Mouse (Mus musculus) limb, embryonic 14.5 days (tissue): ENCODE results near the gene Ptprn2. TPM values are rescaled to one million over a fixed set of nuclear protein-coding genes. Genes with fewer than 3 reads are reported as not detected.
A peak's percentile ranks its signal among the peaks of the same experiment; 100 is the strongest.

ENCODE experiments used
- ATAC-seq: fragments of 200-750 bp; cut with Nextera tagmentation; 2 replicates; pipeline ENCODE4 v1.8.0; 2017; ENCODE audit warnings: low read depth, moderate number of reproducible peaks, moderate TSS enrichment; ENCODE audit not compliant: low FRiP score
- DNase-seq: peaks from one replicate; pipeline ENCODE4 v3.0.0-alpha.2; 2015; ENCODE audit warnings: low spot score
- H3K27ac ChIP-seq: fragments of 300-500 bp; sonication (generic); replicated peaks from 2 replicates; pipeline ENCODE4 v1.5.1; 2014; ENCODE audit warnings: low read depth, mild to moderate bottlenecking, low read length, moderate library complexity, mixed read lengths
- H3K27me3 ChIP-seq: fragments of 300-500 bp; sonication (generic); 2 replicates; pipeline ENCODE4 v1.6.1; 2014; ENCODE audit warnings: low read length, mixed read lengths; ENCODE audit not compliant: control insufficient read depth, insufficient read depth
- H3K36me3 ChIP-seq: fragments of 300-500 bp; sonication (generic); 2 replicates; pipeline ENCODE4 v1.6.1; 2014; ENCODE audit warnings: mild to moderate bottlenecking, low read length, moderate library complexity, mixed read lengths; ENCODE audit not compliant: control insufficient read depth, insufficient read depth
- H3K4me1 ChIP-seq: fragments of 300-500 bp; sonication (generic); 2 replicates; pipeline ENCODE4 v1.6.1; 2014; ENCODE audit warnings: antibody characterized with exemption, low read length, mixed read lengths; ENCODE audit not compliant: control insufficient read depth, insufficient read depth
- H3K4me2 ChIP-seq: fragments of 300-500 bp; sonication (generic); replicated peaks from 2 replicates; pipeline ENCODE4 v1.6.1; 2014; ENCODE audit warnings: low read depth, mild to moderate bottlenecking, low read length, moderate library complexity; ENCODE audit not compliant: severe bottlenecking
- H3K4me3 ChIP-seq: fragments of 300-500 bp; sonication (generic); replicated peaks from 2 replicates; pipeline ENCODE4 v1.5.1; 2014; ENCODE audit warnings: low read length
- H3K9ac ChIP-seq: fragments of 300-500 bp; sonication (generic); 2 replicates; pipeline ENCODE4 v1.6.1; 2014; ENCODE audit warnings: mild to moderate bottlenecking, low read depth, low read length, moderate library complexity; ENCODE audit not compliant: severe bottlenecking
- H3K9me3 ChIP-seq: fragments of 300-500 bp; sonication (generic); 2 replicates; pipeline ENCODE4 v1.6.1; 2016; ENCODE audit warnings: low read length; ENCODE audit not compliant: control insufficient read depth
- POLR2A ChIP-seq: fragments of 200-500 bp; IDR thresholded peaks from 2 replicates; pipeline ENCODE4 v1.8.0; 2012; ENCODE audit warnings: inconsistent platforms, mild to moderate bottlenecking, moderate library complexity, borderline replicate concordance; ENCODE audit not compliant: insufficient read depth, insufficient read length; ENCODE audit errors: extremely low read depth
- WGBS: fragments of 180-500 bp; shearing (Covaris S2); extraction: QIAGEN DNeasy Blood & Tissue Kit; methylation state at CpG from one replicate; pipeline ENCODE4 v1.1.7; 2014; 5-methylcytosine and 5-hydroxymethylcytosine counted together
- polyA plus RNA-seq, 2 experiments: library from polyadenylated mRNA; depleted of rRNA in 1 of 2; stranded (reverse) in 1 of 2; unstranded in 1 of 2; fragments of >200 nt; fragmentation: Nextera tagmentation in 1 of 2; extraction: Ambion mirVana in 1 of 2; gene quantifications; 2 replicates each; pipeline versions ENCODE4 v1.2.1 to v1.2.3; 2012 to 2014

Gene Ptprn2
- polyA plus RNA-seq, 2 experiments: 0.08 to 0.65 TPM

DNA sequence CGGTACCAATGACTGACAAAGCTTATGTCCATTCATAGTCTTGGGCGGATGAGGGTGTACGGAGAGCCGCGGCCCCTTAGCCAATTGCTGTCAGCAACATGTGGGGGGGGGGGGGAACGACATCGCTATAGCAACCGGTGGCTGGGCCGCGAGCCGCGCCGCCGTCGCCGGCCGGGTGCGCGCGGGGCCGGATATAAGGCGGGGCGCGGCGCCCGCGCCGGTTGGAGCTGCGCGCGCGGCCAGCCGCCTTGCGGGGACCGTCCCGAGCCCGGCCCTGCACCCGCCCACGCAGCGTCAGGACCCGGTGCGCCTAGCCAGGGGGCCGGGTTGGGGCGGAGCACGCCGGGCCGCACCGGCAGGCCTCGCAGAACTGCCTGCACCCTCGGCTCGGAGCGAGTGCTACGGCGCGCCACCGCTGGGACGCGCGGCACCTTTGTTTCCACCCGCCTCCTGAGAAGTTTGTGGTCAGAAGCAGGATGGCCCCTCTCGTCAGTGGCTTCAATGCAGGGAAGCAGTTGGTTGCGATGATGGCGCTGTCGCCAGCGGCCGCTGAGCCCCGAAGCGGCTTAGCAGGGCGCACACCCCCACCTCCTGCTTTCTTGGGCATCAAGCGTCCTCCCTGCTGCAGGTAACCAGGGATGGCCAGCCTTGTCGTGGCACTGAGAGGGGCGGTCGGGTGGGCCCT lies 668.3 kb downstream of the Ptprn2 start:
- H3K9ac ChIP-seq: peak overlapping the region; percentile 58
- peak overlapping the region; percentile 61 for H3K4me3 ChIP-seq
- no peak overlapping the region for H3K27ac ChIP-seq
- H3K4me1 ChIP-seq: peaks cover 11% of the 10 kb centered on the region
- ATAC-seq: peak; percentile 84
- H3K27me3 ChIP-seq: peaks cover 83% of the 10 kb centered on the region
- peak overlapping the region; percentile 88 for H3K4me2 ChIP-seq
- H3K36me3 ChIP-seq: no peaks in the 10 kb centered on the region
- 0% methylated on average over 36 of the region's 73 CpGs for WGBS
- H3K9me3 ChIP-seq: no peaks in the 10 kb centered on the region
- TF ChIP-seq POLR2A: no peak
- DNase-seq: peak; percentile 63

GRCm38 (mm10) chr12:117154356-117155243 lies 669.1 kb downstream of the Ptprn2 start:
- TF ChIP-seq POLR2A: no peak
- peak overlapping the region; percentile 61 for H3K4me3 ChIP-seq
- H3K9ac ChIP-seq: peak overlapping the region; percentile 58
- WGBS: 1% methylated on average over 25 of the region's 27 CpGs
- no peaks in the 10 kb centered on the region for H3K36me3 ChIP-seq
- ATAC-seq (no peak), DNase-seq (no peak)
- H3K27ac ChIP-seq: no peak overlapping the region
- peak overlapping the region; percentile 88 for H3K4me2 ChIP-seq
- H3K27me3 ChIP-seq: peaks cover 91% of the 10 kb centered on the region
- no peaks in the 10 kb centered on the region for H3K9me3 ChIP-seq
- peaks cover 15% of the 10 kb centered on the region for H3K4me1 ChIP-seq

DNA sequence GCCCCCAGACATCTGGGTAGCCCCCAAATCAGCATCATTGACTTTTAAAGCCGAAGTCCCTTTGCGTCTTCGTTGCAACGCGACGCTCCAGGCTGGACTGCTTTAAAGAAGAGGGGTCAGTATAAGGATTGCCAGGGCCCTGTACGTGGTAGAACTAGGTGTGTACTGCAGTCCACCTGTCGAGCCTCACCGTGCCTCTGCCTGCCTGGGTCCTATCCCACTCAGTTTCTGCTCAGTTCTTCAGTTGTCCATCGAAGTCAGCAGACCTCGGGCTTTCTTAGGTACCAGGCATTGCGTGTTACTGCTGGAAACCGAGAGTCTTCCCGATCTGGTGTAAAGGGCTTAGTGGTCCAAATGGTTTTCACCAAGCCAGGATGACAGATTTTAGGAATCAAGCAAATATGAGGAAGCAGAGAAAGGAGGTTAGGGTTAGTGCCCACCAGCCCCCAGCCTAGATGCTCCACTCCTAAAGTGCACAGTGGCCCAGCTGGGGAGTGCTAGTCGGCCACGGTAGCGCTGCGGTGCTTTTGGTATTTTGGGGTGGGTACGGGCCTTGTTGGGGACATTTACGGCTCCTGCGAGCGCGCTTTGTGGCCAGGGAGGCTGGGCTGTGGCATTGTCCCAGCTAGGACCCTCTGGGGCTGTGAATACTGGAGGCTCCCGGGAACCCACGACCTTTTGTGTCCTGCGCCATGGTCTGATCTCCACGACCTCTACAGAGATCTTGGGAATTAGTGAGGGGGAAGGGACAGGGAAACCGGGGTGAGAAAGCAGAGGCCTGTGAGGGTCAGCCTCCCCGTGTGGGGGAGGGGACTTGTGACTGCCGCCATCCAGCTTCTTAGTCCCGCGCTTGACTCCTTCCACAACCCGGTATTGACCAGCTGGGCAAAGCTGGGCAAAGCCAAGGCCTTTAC lies 670.0 kb downstream of the Ptprn2 start:
- H3K36me3 ChIP-seq: no peaks in the 10 kb centered on the region
- no peak overlapping the region for H3K9ac ChIP-seq
- H3K27ac ChIP-seq: no peak overlapping the region
- ATAC-seq (no peak), DNase-seq (no peak)
- peaks cover 25% of the 10 kb centered on the region for H3K4me1 ChIP-seq
- H3K4me2 ChIP-seq: peak overlapping the region; percentile 88; the same call in 1 of the 2 replicates
- 3% methylated on average over 33 of the region's 33 CpGs for WGBS
- H3K9me3 ChIP-seq: no peaks in the 10 kb centered on the region
- peak overlapping the region; percentile 61 for H3K4me3 ChIP-seq
- TF ChIP-seq POLR2A: no peak
- peaks cover 98% of the 10 kb centered on the region for H3K27me3 ChIP-seq

- H3K9ac ChIP-seq: no peak overlapping the region
- peaks cover 98% of the 10 kb centered on the region for H3K27me3 ChIP-seq
- DNase-seq (no peak), ATAC-seq (no peak)
- H3K4me3 ChIP-seq: no peak overlapping the region; the same call in 1 of the 2 replicates
- no peaks in the 10 kb centered on the region for H3K36me3 ChIP-seq
- no peak overlapping the region for H3K27ac ChIP-seq
- peaks cover 23% of the 10 kb centered on the region for H3K4me1 ChIP-seq
- TF ChIP-seq POLR2A: no peak
- no peak overlapping the region for H3K4me2 ChIP-seq
- no peaks in the 10 kb centered on the region for H3K9me3 ChIP-seq
- 28% methylated on average over 5 of the region's 5 CpGs for WGBS
Measured at GRCm38 (mm10) chr12:117156256-117156655, 670.7 kb downstream of the Ptprn2 start.

DNA sequence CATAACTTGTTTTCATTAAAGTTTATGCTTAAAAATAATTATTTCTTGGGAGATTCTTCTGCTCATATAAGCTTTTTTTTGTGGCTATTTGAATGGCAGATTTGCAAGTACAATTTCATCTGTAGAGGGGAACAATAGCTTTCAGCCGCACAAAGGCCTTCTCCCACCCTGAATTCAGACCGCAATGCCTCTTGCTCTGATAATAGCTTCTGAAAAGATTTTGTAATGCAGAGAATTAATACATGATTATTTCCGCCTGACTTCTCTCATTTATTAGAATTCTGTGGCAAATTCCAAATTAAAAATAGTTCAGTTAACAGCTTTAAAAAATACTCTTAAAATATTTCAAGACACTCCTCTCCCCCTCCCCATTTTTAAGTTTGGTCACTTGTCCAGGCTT lies 671.3 kb downstream of the Ptprn2 start:
- no peak for ATAC-seq
- peaks cover 98% of the 10 kb centered on the region for H3K27me3 ChIP-seq
- H3K9me3 ChIP-seq: no peaks in the 10 kb centered on the region
- no peak overlapping the region for H3K27ac ChIP-seq
- 72% methylated on average over 3 of the region's 3 CpGs for WGBS
- no peak for DNase-seq
- no peak overlapping the region for H3K9ac ChIP-seq
- no peak overlapping the region for H3K4me2 ChIP-seq
- no peak overlapping the region for H3K4me3 ChIP-seq
- H3K36me3 ChIP-seq: no peaks in the 10 kb centered on the region
- no peak for TF ChIP-seq POLR2A
- peaks cover 22% of the 10 kb centered on the region for H3K4me1 ChIP-seq
